Mouse (Mus musculus): Measurements from ENCODE around the gene Nat9. TPM values are rescaled to one million over a fixed set of nuclear protein-coding genes. Genes with fewer than 3 reads are reported as not detected.

Gene Nat9
- polyA plus RNA-seq, 1 experiment from 2014 or later = 16.4 TPM

GRCm38 (mm10) chr11:115229021-115229930 lies 41.6 kb upstream of the Nat9 start:
- no peak for DNase-seq (ENCODE audit: low spot score)
- Histone ChIP-seq H3K9me3 (ENCODE audit: control insufficient read depth, low read length) (no peaks in the 10 kb centered on the region), H3K27ac (ENCODE audit: low read depth) (no peak overlapping the region), H3K4me1 (replicated peaks; ENCODE audit: control insufficient read depth, insufficient read depth, low read length) (peaks cover 11% of the 10 kb centered on the region), H3K27me3 (replicated peaks; ENCODE audit: control insufficient read depth, insufficient read depth, low read length) (no peaks in the 10 kb centered on the region; the same call in 1 of the 2 replicates), H3K9ac (ENCODE audit: low read length) (no peak overlapping the region), H3K4me3 (ENCODE audit: low read depth, low read length) (no peak overlapping the region), H3K36me3 (ENCODE audit: control insufficient read depth, insufficient read depth, low read length) (no peaks in the 10 kb centered on the region), H3K4me2 (ENCODE audit: low read length) (no peak overlapping the region)
- no peak for ATAC-seq (replicated peaks; ENCODE audit: low FRiP score, low TSS enrichment, low read depth)
- WGBS = 48% methylated on average over 15 of the region's 15 CpGs

GRCm38 (mm10) chr11:115228430-115228829 lies 40.8 kb upstream of the Nat9 start:
- ATAC-seq (replicated peaks; ENCODE audit: low FRiP score, low TSS enrichment, low read depth) = no peak
- no peaks in the 10 kb centered on the region; the same call in 1 of the 2 replicates for H3K27me3 ChIP-seq (replicated peaks; ENCODE audit: control insufficient read depth, insufficient read depth, low read length)

GRCm38 (mm10) chr11:115227640-115228039 lies 40.0 kb upstream of the Nat9 start:
- Histone ChIP-seq H3K9me3 (ENCODE audit: control insufficient read depth, low read length) (no peaks in the 10 kb centered on the region), H3K36me3 (ENCODE audit: control insufficient read depth, insufficient read depth, low read length) (no peaks in the 10 kb centered on the region), H3K27ac (ENCODE audit: low read depth) (no peak overlapping the region), H3K9ac (ENCODE audit: low read length) (no peak overlapping the region), H3K27me3 (replicated peaks; ENCODE audit: control insufficient read depth, insufficient read depth, low read length) (no peaks in the 10 kb centered on the region; the same call in 1 of the 2 replicates), H3K4me2 (ENCODE audit: low read length) (no peak overlapping the region), H3K4me3 (ENCODE audit: low read depth, low read length) (no peak overlapping the region), H3K4me1 (replicated peaks; ENCODE audit: control insufficient read depth, insufficient read depth, low read length) (peaks cover 24% of the 10 kb centered on the region)
- DNase-seq (ENCODE audit: low spot score) = no peak
- 47% methylated on average over 12 of the region's 12 CpGs for WGBS
- ATAC-seq (replicated peaks; ENCODE audit: low FRiP score, low TSS enrichment, low read depth) = no peak

More at GRCm38 (mm10) chr11:115228430-115228829, 40.8 kb upstream of the Nat9 start:
- no peak overlapping the region for H3K9ac ChIP-seq (ENCODE audit: low read length)
- H3K27ac ChIP-seq (ENCODE audit: low read depth) = no peak overlapping the region
- no peak for DNase-seq (ENCODE audit: low spot score)
- no peaks in the 10 kb centered on the region for H3K36me3 ChIP-seq (ENCODE audit: control insufficient read depth, insufficient read depth, low read length)
- no peak overlapping the region for H3K4me3 ChIP-seq (ENCODE audit: low read depth, low read length)
- H3K4me1 ChIP-seq (replicated peaks; ENCODE audit: control insufficient read depth, insufficient read depth, low read length) = peaks cover 17% of the 10 kb centered on the region
- H3K4me2 ChIP-seq (ENCODE audit: low read length) = no peak overlapping the region
- no peaks in the 10 kb centered on the region for H3K9me3 ChIP-seq (ENCODE audit: control insufficient read depth, low read length)
- 56% methylated on average over 7 of the region's 7 CpGs for WGBS

- WGBS = 53% methylated on average over 14 of the region's 14 CpGs
- no peak for DNase-seq (ENCODE audit: low spot score)
- H3K4me2 ChIP-seq (ENCODE audit: low read length) = no peak overlapping the region
- no peaks in the 10 kb centered on the region for H3K36me3 ChIP-seq (ENCODE audit: control insufficient read depth, insufficient read depth, low read length)
- peaks cover 27% of the 10 kb centered on the region for H3K4me1 ChIP-seq (replicated peaks; ENCODE audit: control insufficient read depth, insufficient read depth, low read length)
- no peak overlapping the region for H3K4me3 ChIP-seq (ENCODE audit: low read depth, low read length)
- ATAC-seq (replicated peaks; ENCODE audit: low FRiP score, low TSS enrichment, low read depth) = no peak
- H3K9me3 ChIP-seq (ENCODE audit: control insufficient read depth, low read length) = no peaks in the 10 kb centered on the region
- H3K9ac ChIP-seq (ENCODE audit: low read length) = no peak overlapping the region
- no peaks in the 10 kb centered on the region; the same call in 1 of the 2 replicates for H3K27me3 ChIP-seq (replicated peaks; ENCODE audit: control insufficient read depth, insufficient read depth, low read length)
- H3K27ac ChIP-seq (ENCODE audit: low read depth) = no peak overlapping the region
Observed at GRCm38 (mm10) chr11:115226811-115227491, 39.3 kb upstream of the Nat9 start.

- WGBS = 87% methylated on average over 6 of the region's 6 CpGs
Observed at GRCm38 (mm10) chr11:115225301-115225700, 37.6 kb upstream of the Nat9 start.

GRCm38 (mm10) chr11:115224889-115225288 lies 37.2 kb upstream of the Nat9 start:
- no peak overlapping the region for H3K4me3 ChIP-seq (ENCODE audit: low read depth, low read length)
- H3K36me3 ChIP-seq (ENCODE audit: control insufficient read depth, insufficient read depth, low read length) = no peaks in the 10 kb centered on the region
- no peak overlapping the region for H3K4me2 ChIP-seq (ENCODE audit: low read length)
- H3K27ac ChIP-seq (ENCODE audit: low read depth) = no peak overlapping the region
- WGBS = 54% methylated on average over 8 of the region's 8 CpGs
- DNase-seq (ENCODE audit: low spot score) (peak; percentile 83), ATAC-seq (replicated peaks; ENCODE audit: low FRiP score, low TSS enrichment, low read depth) (no peak)
- H3K9ac ChIP-seq (ENCODE audit: low read length) = no peak overlapping the region
- H3K9me3 ChIP-seq (ENCODE audit: control insufficient read depth, low read length) = no peaks in the 10 kb centered on the region
- H3K27me3 ChIP-seq (replicated peaks; ENCODE audit: control insufficient read depth, insufficient read depth, low read length) = no peaks in the 10 kb centered on the region; the same call in 1 of the 2 replicates
- peaks cover 22% of the 10 kb centered on the region for H3K4me1 ChIP-seq (replicated peaks; ENCODE audit: control insufficient read depth, insufficient read depth, low read length)

More at GRCm38 (mm10) chr11:115225301-115225700, 37.6 kb upstream of the Nat9 start:
- no peaks in the 10 kb centered on the region for H3K9me3 ChIP-seq (ENCODE audit: control insufficient read depth, low read length)
- no peak overlapping the region for H3K27ac ChIP-seq (ENCODE audit: low read depth)
- no peak for ATAC-seq (replicated peaks; ENCODE audit: low FRiP score, low TSS enrichment, low read depth)
- DNase-seq (ENCODE audit: low spot score) = no peak
- H3K4me1 ChIP-seq (replicated peaks; ENCODE audit: control insufficient read depth, insufficient read depth, low read length) = peaks cover 22% of the 10 kb centered on the region
- no peak overlapping the region for H3K9ac ChIP-seq (ENCODE audit: low read length)
- no peak overlapping the region for H3K4me2 ChIP-seq (ENCODE audit: low read length)
- H3K27me3 ChIP-seq (replicated peaks; ENCODE audit: control insufficient read depth, insufficient read depth, low read length) = no peaks in the 10 kb centered on the region; the same call in 1 of the 2 replicates
- no peak overlapping the region for H3K4me3 ChIP-seq (ENCODE audit: low read depth, low read length)
- H3K36me3 ChIP-seq (ENCODE audit: control insufficient read depth, insufficient read depth, low read length) = no peaks in the 10 kb centered on the region

GRCm38 (mm10) chr11:115223877-115224276 lies 36.2 kb upstream of the Nat9 start:
- no peak overlapping the region for H3K27ac ChIP-seq (ENCODE audit: low read depth)
- 61% methylated on average over 6 of the region's 6 CpGs for WGBS
- DNase-seq (ENCODE audit: low spot score) = no peak
- H3K4me3 ChIP-seq (ENCODE audit: low read depth, low read length) = no peak overlapping the region
- no peaks in the 10 kb centered on the region; the same call in 1 of the 2 replicates for H3K27me3 ChIP-seq (replicated peaks; ENCODE audit: control insufficient read depth, insufficient read depth, low read length)
- H3K9ac ChIP-seq (ENCODE audit: low read length) = no peak overlapping the region
- H3K4me1 ChIP-seq (replicated peaks; ENCODE audit: control insufficient read depth, insufficient read depth, low read length) = peaks cover 31% of the 10 kb centered on the region
- no peaks in the 10 kb centered on the region for H3K9me3 ChIP-seq (ENCODE audit: control insufficient read depth, low read length)
- no peak overlapping the region for H3K4me2 ChIP-seq (ENCODE audit: low read length)
- no peaks in the 10 kb centered on the region for H3K36me3 ChIP-seq (ENCODE audit: control insufficient read depth, insufficient read depth, low read length)
- no peak for ATAC-seq (replicated peaks; ENCODE audit: low FRiP score, low TSS enrichment, low read depth)

GRCm38 (mm10) chr11:115223451-115223850 lies 35.8 kb upstream of the Nat9 start:
- H3K9me3 ChIP-seq (ENCODE audit: control insufficient read depth, low read length) = no peaks in the 10 kb centered on the region
- H3K27ac ChIP-seq (ENCODE audit: low read depth) = no peak overlapping the region

More at GRCm38 (mm10) chr11:115223451-115223850, 35.8 kb upstream of the Nat9 start:
- H3K36me3 ChIP-seq (ENCODE audit: control insufficient read depth, insufficient read depth, low read length) = no peaks in the 10 kb centered on the region
- no peak overlapping the region for H3K9ac ChIP-seq (ENCODE audit: low read length)
- no peak overlapping the region for H3K4me3 ChIP-seq (ENCODE audit: low read depth, low read length)
- H3K4me2 ChIP-seq (ENCODE audit: low read length) = no peak overlapping the region
- no peak for ATAC-seq (replicated peaks; ENCODE audit: low FRiP score, low TSS enrichment, low read depth)
- H3K4me1 ChIP-seq (replicated peaks; ENCODE audit: control insufficient read depth, insufficient read depth, low read length) = peaks cover 32% of the 10 kb centered on the region
- no peaks in the 10 kb centered on the region; the same call in 1 of the 2 replicates for H3K27me3 ChIP-seq (replicated peaks; ENCODE audit: control insufficient read depth, insufficient read depth, low read length)
- WGBS = 74% methylated on average over 11 of the region's 11 CpGs
- no peak for DNase-seq (ENCODE audit: low spot score)

All from intestine, embryonic 14.5 days (tissue).